Comparison of ENCODE assay signal across 9 mouse cellular contexts in genomic region chr1:63446721-63447120, GRCm38 (mm10). TPM values are rescaled to one million over a fixed set of nuclear protein-coding genes. Genes with fewer than 3 reads are reported as not detected.
DNase-seq lines count a peak whose midpoint lies in the region; ATAC-seq and TF ChIP-seq lines count a peak whose summit lies in the region.
"Had no signal": no experiment of that assay in that cellular context is flagged by ENCODE, and none has a peak within 500 bp of the region (broad histone marks: within the 10 kb centered on the region; RNA-seq: fewer than 3 reads in every experiment).

No protein-coding gene starts in this region.

- WGBS in liver, adult 2 months: 74% methylated on average over 2 of the region's 2 CpGs
- 64% methylated on average over 2 of the region's 2 CpGs for WGBS in forebrain, embryonic 10.5 days
- WGBS in limb, embryonic 12.5 days: 73% methylated on average over 2 of the region's 2 CpGs
- 73% methylated on average over 2 of the region's 2 CpGs for WGBS in stomach, embryonic 15.5 days

- TF ChIP-seq POLR2A in liver, adult 2 months (IDR thresholded peaks at IDR 0.05; ENCODE audit: extremely low read depth, insufficient read depth, low read length): no peak

- peak overlapping the region; percentile 97 for H3K4me2 ChIP-seq in limb, embryonic 12.5 days
- peak overlapping the region; percentile 99 for H3K4me2 ChIP-seq in stomach, embryonic 15.5 days

- no peaks in the 10 kb centered on the region for H3K79me2 ChIP-seq in liver, adult 2 months (ENCODE audit: control insufficient read depth, insufficient read depth, low read length)

- peak overlapping the region; percentile 87 for H3K4me3 ChIP-seq in liver, adult 2 months (ENCODE audit: insufficient read depth, low read depth, low read length)
- peak overlapping the region; percentile 90 for H3K4me3 ChIP-seq in forebrain, embryonic 10.5 days
- peak overlapping the region; percentile 80 for H3K4me3 ChIP-seq in limb, embryonic 12.5 days (replicated peaks)
- H3K4me3 ChIP-seq in stomach, embryonic 15.5 days (replicated peaks): peak overlapping the region; percentile 62
- H3K4me3 ChIP-seq: myocyte had no signal

- peak overlapping the region; percentile 94; the same call in 1 of the 2 replicates for H3K9ac ChIP-seq in liver, adult 2 months (ENCODE audit: low read depth, low read length)
- no peak overlapping the region for H3K9ac ChIP-seq in limb, embryonic 12.5 days (replicated peaks)
- no peak overlapping the region for H3K9ac ChIP-seq in stomach, embryonic 15.5 days

- no peaks in the 10 kb centered on the region for H3K36me3 ChIP-seq in liver, adult 2 months (ENCODE audit: control insufficient read depth, insufficient read depth, low read length)
- no peaks in the 10 kb centered on the region for H3K36me3 ChIP-seq in forebrain, embryonic 10.5 days (replicated peaks)
- no peaks in the 10 kb centered on the region for H3K36me3 ChIP-seq in limb, embryonic 12.5 days
- no peaks in the 10 kb centered on the region for H3K36me3 ChIP-seq in stomach, embryonic 15.5 days

- no peak for TF ChIP-seq CTCF in liver, adult 2 months (IDR thresholded peaks at IDR 0.05; ENCODE audit: low read depth, low read length)

- intact Hi-C loops in left cerebral cortex, postnatal 4 days (cut with DNase I): loop anchor here (10.0 kb wide), 1 partner anchor 172 kb away; the partner anchor contains the start of gene Zdbf2

- H3K27me3 ChIP-seq in liver, adult 2 months (ENCODE audit: control insufficient read depth, insufficient read depth, low read length): peaks cover 9% of the 10 kb centered on the region
- H3K27me3 ChIP-seq in forebrain, embryonic 10.5 days (ENCODE audit: poor library complexity, severe bottlenecking): peaks cover 43% of the 10 kb centered on the region
- peaks cover 33% of the 10 kb centered on the region for H3K27me3 ChIP-seq in limb, embryonic 12.5 days
- H3K27me3 ChIP-seq in stomach, embryonic 15.5 days (replicated peaks): peaks cover 16% of the 10 kb centered on the region

- no peak for DNase-seq in liver, adult 2 months (ENCODE audit: extremely low read depth, low read depth, low spot score)
- no peak for DNase-seq in liver
- no peak for DNase-seq in forebrain, embryonic 10.5 days (ENCODE audit: extremely low spot score, low spot score)
- DNase-seq in left cerebral cortex, postnatal 4 days: no peak
- no peak for DNase-seq in lung, postnatal 10 days
- DNase-seq in kidney, postnatal 36 days: no peak

- H3K9me3 ChIP-seq in forebrain, embryonic 10.5 days: no peaks in the 10 kb centered on the region
- H3K9me3 ChIP-seq in limb, embryonic 12.5 days: no peaks in the 10 kb centered on the region
- no peaks in the 10 kb centered on the region for H3K9me3 ChIP-seq in stomach, embryonic 15.5 days

- no peaks in the 10 kb centered on the region for H3K4me1 ChIP-seq in liver, adult 2 months (ENCODE audit: control insufficient read depth, insufficient read depth, low read length)
- peaks cover 17% of the 10 kb centered on the region for H3K4me1 ChIP-seq in forebrain, embryonic 10.5 days
- H3K4me1 ChIP-seq in limb, embryonic 12.5 days (replicated peaks): peaks cover 7% of the 10 kb centered on the region
- H3K4me1 ChIP-seq in stomach, embryonic 15.5 days: no peaks in the 10 kb centered on the region

- ATAC-seq in limb, embryonic 12.5 days (ENCODE audit: insufficient number of reproducible peaks, insufficient read depth, low FRiP score, low TSS enrichment, low read depth): no peak
- no peak for ATAC-seq in stomach, embryonic 15.5 days (ENCODE audit: insufficient read depth, low FRiP score, low read depth)

- peak overlapping the region; percentile 34; the same call in 1 of the 2 replicates for H3K27ac ChIP-seq in liver, adult 2 months (replicated peaks; ENCODE audit: insufficient read depth, low read depth, low read length)
- H3K27ac ChIP-seq in forebrain, embryonic 10.5 days: no peak overlapping the region
- H3K27ac ChIP-seq in limb, embryonic 12.5 days: no peak overlapping the region
- no peak overlapping the region for H3K27ac ChIP-seq in stomach, embryonic 15.5 days

RNA-seq across cellular contexts. Expression of gene Adam23, which starts 1.0 kb away (rescaled TPM):
- 17.3 and 25.0 TPM in 2 replicates for total RNA-seq in liver, adult 2 months (2014; rRNA removed)
- polyA plus RNA-seq in liver, adult 2 months (2012; rRNA removed): 2.0 and 2.8 TPM in 2 replicates
- polyA plus RNA-seq in forebrain, embryonic 10.5 days (2016; fragmentation: Nextera tagmentation; extraction: Ambion mirVana): 3.6 and 3.7 TPM in 2 replicates
- 4.1 and 5.0 TPM in 2 replicates for polyA plus RNA-seq in limb, embryonic 12.5 days (2016; fragmentation: Nextera tagmentation; extraction: Ambion mirVana)
- polyA plus RNA-seq in stomach, embryonic 15.5 days (2015; fragmentation: Nextera tagmentation; extraction: Ambion mirVana): 2.6 and 3.2 TPM in 2 replicates
- total RNA-seq in left cerebral cortex, postnatal 4 days (2021): 100 to 1,000 TPM; 130 to 142 TPM
